In genomic region chr9:25519193-25519592, GRCm38 (mm10) we compare ENCODE assay signal across 9 mouse cellular contexts. TPM values are rescaled to one million over a fixed set of nuclear protein-coding genes. Genes with fewer than 3 reads are reported as not detected.
DNase-seq lines count a peak whose midpoint lies in the region; ATAC-seq lines count a peak whose summit lies in the region.
"Had no signal": no experiment of that assay in that cellular context is flagged by ENCODE, and none has a peak within 500 bp of the region (broad histone marks: within the 10 kb centered on the region; RNA-seq: fewer than 3 reads in every experiment).

No protein-coding gene starts in this region.

- H3K27ac ChIP-seq in forebrain, embryonic 10.5 days: peak overlapping the region; percentile 56; the same call in 1 of the 2 replicates
- no peak overlapping the region for H3K27ac ChIP-seq in forebrain, embryonic 13.5 days
- no peak overlapping the region for H3K27ac ChIP-seq in liver, embryonic 15.5 days (replicated peaks)
- H3K27ac ChIP-seq in liver, embryonic 11.5 days (ENCODE audit: low read depth, low read length): no peak overlapping the region
- no peak overlapping the region for H3K27ac ChIP-seq in neural tube, embryonic 15.5 days (replicated peaks)
- H3K27ac ChIP-seq: hindbrain, embryonic 14.5 days had no signal

- 65% methylated on average over 6 of the region's 6 CpGs for WGBS in forebrain, embryonic 10.5 days
- WGBS in forebrain, embryonic 13.5 days: 62% methylated on average over 6 of the region's 6 CpGs
- WGBS in liver, embryonic 15.5 days (ENCODE audit: insufficient replicate concordance): 65% methylated on average over 6 of the region's 6 CpGs
- 60% methylated on average over 6 of the region's 6 CpGs for WGBS in liver, embryonic 11.5 days
- 54% methylated on average over 6 of the region's 6 CpGs for WGBS in neural tube, embryonic 15.5 days

- no peak overlapping the region for H3K9ac ChIP-seq in forebrain, embryonic 13.5 days
- no peak overlapping the region for H3K9ac ChIP-seq in liver, embryonic 15.5 days
- H3K9ac ChIP-seq in liver, embryonic 11.5 days (ENCODE audit: low read depth, low read length): no peak overlapping the region
- H3K9ac ChIP-seq in neural tube, embryonic 15.5 days (replicated peaks): no peak overlapping the region
- H3K9ac ChIP-seq: hindbrain, embryonic 14.5 days had no signal

- no peaks in the 10 kb centered on the region for H3K36me3 ChIP-seq in forebrain, embryonic 10.5 days (replicated peaks)
- no peaks in the 10 kb centered on the region for H3K36me3 ChIP-seq in forebrain, embryonic 13.5 days (ENCODE audit: poor library complexity, severe bottlenecking)
- H3K36me3 ChIP-seq in liver, embryonic 15.5 days (replicated peaks): no peaks in the 10 kb centered on the region
- H3K36me3 ChIP-seq in liver, embryonic 11.5 days (ENCODE audit: control insufficient read depth, insufficient read depth, low read length): no peaks in the 10 kb centered on the region
- H3K36me3 ChIP-seq in neural tube, embryonic 15.5 days: no peaks in the 10 kb centered on the region

- intact Hi-C loops in gastrocnemius, postnatal 14 days (cut with DNase I; ENCODE audit: low total_unique reads): no loop called here

- no peak overlapping the region for H3K4me2 ChIP-seq in forebrain, embryonic 13.5 days
- no peak overlapping the region for H3K4me2 ChIP-seq in liver, embryonic 15.5 days
- no peak overlapping the region for H3K4me2 ChIP-seq in liver, embryonic 11.5 days
- H3K4me2 ChIP-seq in neural tube, embryonic 15.5 days: no peak overlapping the region
- H3K4me2 ChIP-seq: hindbrain, embryonic 14.5 days had no signal

- no peak for ATAC-seq in forebrain, embryonic 13.5 days
- peak; percentile 22; the same call in 1 of the 2 replicates for ATAC-seq in liver, embryonic 15.5 days (ENCODE audit: insufficient read depth)
- no peak for ATAC-seq in liver, embryonic 11.5 days (replicated peaks; ENCODE audit: low FRiP score)
- no peak for ATAC-seq in neural tube, embryonic 15.5 days (ENCODE audit: low FRiP score)
- no peak for ATAC-seq in monocyte, adult 5-6 weeks (replicated peaks; ENCODE audit: insufficient number of reproducible peaks, low FRiP score, low TSS enrichment, poor library complexity, severe bottlenecking)

- H3K4me1 ChIP-seq in forebrain, embryonic 10.5 days: peaks cover 20% of the 10 kb centered on the region
- H3K4me1 ChIP-seq in forebrain, embryonic 13.5 days: peaks cover 9% of the 10 kb centered on the region; the same call in 1 of the 2 replicates
- peaks cover 3% of the 10 kb centered on the region; the same call in 1 of the 2 replicates for H3K4me1 ChIP-seq in liver, embryonic 15.5 days (replicated peaks)
- H3K4me1 ChIP-seq in liver, embryonic 11.5 days (replicated peaks; ENCODE audit: control insufficient read depth, insufficient read depth, low read length): no peaks in the 10 kb centered on the region; the same call in 1 of the 2 replicates
- H3K4me1 ChIP-seq in neural tube, embryonic 15.5 days: peaks cover 8% of the 10 kb centered on the region; the same call in 1 of the 2 replicates

- H3K4me3 ChIP-seq in forebrain, embryonic 10.5 days: no peak overlapping the region
- no peak overlapping the region for H3K4me3 ChIP-seq in forebrain, embryonic 13.5 days
- H3K4me3 ChIP-seq in liver, embryonic 15.5 days (replicated peaks): no peak overlapping the region
- no peak overlapping the region for H3K4me3 ChIP-seq in liver, embryonic 11.5 days (ENCODE audit: low read depth, low read length)
- H3K4me3 ChIP-seq in neural tube, embryonic 15.5 days (replicated peaks): no peak overlapping the region

- no peaks in the 10 kb centered on the region for H3K9me3 ChIP-seq in forebrain, embryonic 10.5 days
- no peaks in the 10 kb centered on the region for H3K9me3 ChIP-seq in forebrain, embryonic 13.5 days (replicated peaks)
- no peaks in the 10 kb centered on the region for H3K9me3 ChIP-seq in liver, embryonic 15.5 days (replicated peaks)
- H3K9me3 ChIP-seq in liver, embryonic 11.5 days (ENCODE audit: control insufficient read depth, low read length): no peaks in the 10 kb centered on the region
- no peaks in the 10 kb centered on the region for H3K9me3 ChIP-seq in neural tube, embryonic 15.5 days (replicated peaks)

- no peaks in the 10 kb centered on the region for H3K27me3 ChIP-seq in forebrain, embryonic 10.5 days (ENCODE audit: poor library complexity, severe bottlenecking)
- H3K27me3 ChIP-seq in forebrain, embryonic 13.5 days: no peaks in the 10 kb centered on the region
- no peaks in the 10 kb centered on the region for H3K27me3 ChIP-seq in liver, embryonic 15.5 days
- H3K27me3 ChIP-seq in liver, embryonic 11.5 days (replicated peaks; ENCODE audit: control insufficient read depth, insufficient read depth, low read length): no peaks in the 10 kb centered on the region
- no peaks in the 10 kb centered on the region for H3K27me3 ChIP-seq in neural tube, embryonic 15.5 days (replicated peaks)

- no peak for DNase-seq in forebrain, embryonic 10.5 days (ENCODE audit: extremely low spot score, low spot score)
- no peak for DNase-seq in liver, embryonic 11.5 days (ENCODE audit: low spot score)
- DNase-seq in gastrocnemius, postnatal 14 days: peak; percentile 67
- DNase-seq in kidney, postnatal 14 days: peak; percentile 35

RNA-seq across cellular contexts. Expression of gene Eepd1, which starts 37.8 kb away (rescaled TPM):
- polyA plus RNA-seq in forebrain, embryonic 10.5 days (2016; fragmentation: Nextera tagmentation; extraction: Ambion mirVana): 11.6 and 14.2 TPM in 2 replicates
- polyA plus RNA-seq in forebrain, embryonic 13.5 days (2015; fragmentation: Nextera tagmentation; extraction: Ambion mirVana): 8.1 and 8.9 TPM in 2 replicates
- polyA plus RNA-seq in liver, embryonic 15.5 days (2015; fragmentation: Nextera tagmentation; extraction: Ambion mirVana): 5.9 and 7.0 TPM in 2 replicates
- polyA plus RNA-seq in liver, embryonic 11.5 days (2014; fragmentation: Nextera tagmentation; extraction: Ambion mirVana): 9.4 and 10.9 TPM in 2 replicates
- 10 to 100 TPM; 43.5 to 72.8 TPM for total RNA-seq in gastrocnemius, postnatal 14 days (2021)
- 16.7 and 19.2 TPM in 2 replicates for polyA plus RNA-seq in neural tube, embryonic 15.5 days (2015; fragmentation: Nextera tagmentation; extraction: Ambion mirVana)
- 3.4 to 9.5 TPM (median 9.4 TPM) in 3 replicates for total RNA-seq in monocyte, adult 5-6 weeks (2017)

Comparison
In these comparisons a context has a peak if more than half of its experiments do, and no peak if none do; other contexts are left out.
1. DNase-seq: peak in gastrocnemius, postnatal 14 days (single experiment) and kidney, postnatal 14 days (single experiment); none in forebrain, embryonic 10.5 days (single experiment) and liver, embryonic 11.5 days (single experiment).